Mouse (Mus musculus) NIH3T3 (cell line): ENCODE data around the gene Wdr49.

Source experiments
- DNase-seq: peaks from one replicate; pipeline ENCODE4 v3.0.0-alpha.2; 2012; ENCODE audit warnings: low read depth

Gene Wdr49

DNA sequence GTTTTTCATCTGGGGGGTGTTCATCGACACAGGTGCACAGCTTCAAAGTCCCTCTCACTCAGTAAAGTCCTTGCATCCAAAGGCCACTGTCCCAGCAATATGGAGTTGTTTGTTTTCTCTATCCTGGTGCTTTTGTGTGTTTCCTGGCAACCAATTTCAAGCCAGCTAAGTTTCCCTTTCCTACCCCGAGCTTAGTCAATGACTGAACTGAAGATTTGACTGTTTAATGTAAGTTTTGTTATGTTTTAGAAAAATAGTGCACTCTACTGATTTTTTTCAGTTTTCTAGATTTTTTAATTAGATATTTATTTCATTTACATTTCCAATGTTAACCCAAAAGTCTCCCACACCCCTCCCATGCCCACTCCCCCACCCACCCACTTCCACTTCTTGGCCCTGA is at the start of gene Wdr49:
Gene Wdr49, minus strand, starts transcription at position 101 of the 400 bp plus-strand sequence.
- DNase-seq: no peak

GRCm38 (mm10) chr3:75531074-75531473 is 49.1 kb upstream of the Wdr49 start:
- no peak for DNase-seq

- no peak for DNase-seq
These were observed 40.6 kb upstream of the Wdr49 start for GRCm38 (mm10) chr3:75522527-75522926.

GRCm38 (mm10) chr3:75521314-75521713 is 39.4 kb upstream of the Wdr49 start:
- no peak for DNase-seq

DNA sequence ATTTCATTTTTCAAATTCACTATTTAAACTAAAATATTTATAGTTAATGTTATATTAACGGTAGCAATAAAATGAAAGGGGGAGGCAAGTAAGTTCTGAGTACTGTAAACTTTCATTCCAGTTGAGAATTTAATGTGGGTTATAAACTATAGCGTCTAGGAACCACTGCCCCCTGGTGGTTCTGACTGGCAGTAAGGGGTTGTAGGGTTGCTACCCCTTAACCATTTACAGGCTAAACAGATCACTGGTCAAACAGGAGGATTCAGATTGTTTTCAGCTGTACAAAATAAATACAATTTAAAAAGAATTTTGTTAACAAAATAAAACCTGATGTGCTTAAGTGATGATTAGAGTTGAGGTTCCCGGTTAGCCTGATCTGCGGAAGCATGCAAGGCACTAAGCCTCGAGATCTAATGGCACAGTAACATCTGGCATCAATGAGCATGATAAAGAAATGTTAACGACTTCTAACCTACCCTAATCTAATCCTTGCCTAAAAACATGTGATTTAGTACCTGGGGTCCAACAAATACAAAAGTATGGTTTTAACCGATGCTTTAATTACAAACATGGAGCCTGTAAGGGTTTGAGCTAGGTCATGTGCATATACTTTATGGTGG is 35.8 kb upstream of the Wdr49 start:
- DNase-seq: peak; percentile 54

- DNase-seq: peak; percentile 23
These were observed 17.3 kb upstream of the Wdr49 start for GRCm38 (mm10) chr3:75498961-75499960.

- peak; percentile 3 for DNase-seq
These were observed 11.0 kb upstream of the Wdr49 start for GRCm38 (mm10) chr3:75492913-75493312.

DNA sequence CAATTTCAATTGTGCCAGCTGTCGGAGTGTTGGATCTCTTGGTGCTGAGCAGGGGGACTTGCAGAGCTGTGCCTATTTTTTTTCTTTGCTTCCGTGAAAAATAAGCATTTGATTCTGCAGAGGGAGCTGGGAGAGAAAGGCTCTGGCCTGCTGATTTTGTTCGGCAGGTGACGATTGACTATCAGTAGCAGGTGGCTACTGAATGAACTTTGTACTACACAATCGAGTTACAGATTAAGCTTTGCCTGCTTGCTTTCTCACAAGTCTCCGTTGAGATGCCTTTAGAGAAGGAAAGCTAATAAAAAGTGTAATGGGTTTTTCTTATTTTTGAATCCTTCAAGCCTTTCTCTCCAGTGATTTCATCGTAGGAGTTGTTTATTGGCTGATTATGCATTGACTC is 6.8 kb downstream of the Wdr49 start:
- no peak for DNase-seq

DNA sequence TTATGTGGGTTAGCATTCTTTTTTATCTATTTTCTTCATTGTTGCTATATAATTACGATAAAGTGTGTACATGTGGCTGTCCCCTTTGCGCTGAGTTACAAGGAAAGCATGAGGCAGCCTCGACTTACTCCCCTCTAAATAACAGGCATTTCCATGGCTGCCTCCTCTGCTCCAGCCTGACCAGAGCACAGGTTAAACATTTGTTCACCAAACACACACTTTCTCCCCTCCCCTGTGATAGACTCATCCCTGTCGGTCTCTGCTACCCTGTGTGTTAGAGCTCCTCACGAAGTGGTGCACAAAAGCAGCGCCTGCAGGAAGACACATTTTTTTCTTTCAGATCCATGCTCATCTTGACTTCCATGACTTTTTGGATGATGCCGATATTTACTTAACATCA is 7.3 kb downstream of the Wdr49 start:
- DNase-seq: no peak

- no peak for DNase-seq
These were observed 13.8 kb downstream of the Wdr49 start for GRCm38 (mm10) chr3:75468154-75468553.

DNA sequence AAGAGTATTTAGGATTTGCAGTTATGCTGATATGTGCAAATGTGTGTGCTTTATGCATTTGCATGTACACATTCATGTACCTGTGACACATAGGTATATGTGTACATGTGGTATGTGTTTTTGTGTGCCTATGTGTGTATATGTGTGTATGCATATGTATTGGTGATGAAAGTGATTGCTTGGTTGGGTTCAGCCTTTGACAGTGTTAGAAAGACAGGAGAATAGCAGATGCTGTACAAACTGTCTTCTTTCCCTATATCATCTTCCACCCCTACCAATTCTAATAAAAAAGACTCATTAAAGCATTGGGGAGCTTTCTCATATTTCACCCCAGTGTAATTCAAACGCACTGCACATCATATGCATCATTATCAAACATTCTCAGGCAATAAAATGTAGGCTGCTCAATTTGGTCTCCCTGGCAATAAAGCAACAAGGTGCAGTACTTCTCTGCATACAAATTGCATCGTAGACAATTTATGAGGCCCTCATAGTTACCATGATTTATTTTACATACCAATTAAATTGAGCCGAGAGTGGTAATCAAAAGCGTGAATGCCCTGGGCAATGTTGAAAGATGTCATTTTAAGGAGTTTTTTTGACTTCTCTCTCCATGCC is 51.3 kb downstream of the Wdr49 start:
- no peak for DNase-seq

DNA sequence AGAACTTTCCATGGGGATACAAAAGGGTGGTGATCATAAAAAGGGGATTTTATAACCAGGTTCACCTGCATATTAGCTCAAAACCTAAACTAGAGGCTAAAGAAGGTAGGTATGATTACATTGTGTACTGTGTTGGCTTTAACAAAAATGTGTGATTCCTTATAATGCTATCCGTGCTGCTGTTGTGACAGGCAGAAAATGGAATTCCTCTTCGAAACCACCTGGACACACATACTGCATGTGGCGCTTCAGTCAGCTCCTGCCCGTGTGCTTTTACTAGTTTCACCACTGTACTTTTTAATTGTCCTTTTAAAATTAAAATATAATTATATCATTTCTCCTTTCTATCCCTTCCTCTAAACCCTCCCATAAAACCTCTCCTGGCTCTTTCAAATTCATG is 86.0 kb downstream of the Wdr49 start:
- no peak for DNase-seq

GRCm38 (mm10) chr3:75395121-75395895 is 86.6 kb downstream of the Wdr49 start:
- no peak for DNase-seq

DNA sequence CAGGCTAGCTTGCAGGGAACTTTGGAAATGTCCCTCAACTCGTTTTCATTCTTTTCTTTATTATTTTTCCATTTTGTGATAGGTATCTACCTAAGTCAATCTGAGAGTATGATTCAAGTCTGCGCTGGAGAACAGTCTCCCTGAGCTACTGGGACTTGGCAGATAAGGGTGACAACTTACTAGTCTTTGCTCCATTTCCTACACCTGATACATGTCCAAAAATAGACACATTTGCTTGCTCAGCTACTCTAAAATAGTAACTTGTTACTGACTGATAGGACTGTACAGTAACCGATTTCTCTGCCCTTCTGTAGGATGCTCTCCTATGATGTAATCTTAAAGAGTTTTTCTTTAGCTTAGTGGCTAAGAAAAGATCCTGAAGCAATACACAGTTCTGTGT is 87.5 kb downstream of the Wdr49 start:
- no peak for DNase-seq

DNA sequence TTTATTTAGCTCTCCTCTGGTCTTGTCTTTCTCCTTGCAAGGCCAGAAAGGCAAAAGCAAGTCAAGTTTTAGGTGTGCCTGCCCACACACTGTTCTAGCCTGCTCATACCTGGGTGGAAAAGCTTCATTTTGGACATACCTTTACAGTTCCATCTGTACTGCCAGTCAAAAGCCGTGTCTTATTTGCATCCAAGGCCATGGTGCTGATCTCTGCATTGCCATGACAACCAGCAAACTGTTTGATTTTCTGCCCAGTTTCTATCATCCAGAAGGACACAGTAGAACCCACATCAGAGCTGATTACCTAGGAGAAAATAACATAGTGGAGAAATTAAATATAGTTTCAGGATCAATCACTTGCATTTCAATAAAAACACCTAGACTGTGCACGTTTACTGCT is 100.2 kb downstream of the Wdr49 start:
- no peak for DNase-seq

DNA sequence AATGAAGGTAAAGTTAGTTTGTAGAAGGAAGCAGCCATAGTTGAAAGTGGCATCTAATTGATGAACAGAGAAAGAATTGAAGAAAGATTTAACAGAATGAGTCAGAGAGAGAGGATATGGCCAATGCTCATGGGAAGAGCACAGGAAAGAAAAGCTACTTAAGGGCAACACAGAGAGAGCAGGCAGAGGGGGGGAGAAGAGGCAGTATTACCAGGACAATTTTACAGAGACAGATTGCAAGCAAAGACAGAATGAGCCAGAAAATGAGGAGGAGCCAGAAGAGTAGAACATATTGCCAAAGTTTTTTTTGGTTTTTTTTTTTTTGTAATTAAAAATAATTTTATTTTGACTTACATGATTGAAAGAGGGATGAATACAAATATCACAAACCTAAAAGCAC is 128.0 kb downstream of the Wdr49 start:
- no peak for DNase-seq

DNA sequence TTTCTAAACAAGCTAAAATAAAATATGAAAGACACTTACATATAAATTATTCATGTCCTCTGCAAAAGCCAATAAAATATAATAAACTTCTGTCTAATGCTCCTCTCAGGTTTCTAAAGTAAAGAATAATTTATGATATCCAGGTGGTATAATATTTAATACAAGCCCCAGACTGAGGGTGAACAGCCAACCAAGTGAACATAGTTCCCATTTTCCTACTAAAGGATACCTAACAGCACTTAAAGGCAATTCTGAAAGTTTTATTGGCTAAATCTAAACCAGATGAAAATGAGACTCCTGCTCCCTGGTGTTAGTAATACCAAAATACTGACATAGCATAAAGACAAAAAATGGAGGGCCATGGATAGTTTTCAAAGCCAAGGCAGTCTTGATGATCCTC is 144.8 kb downstream of the Wdr49 start:
- DNase-seq: no peak

GRCm38 (mm10) chr3:75320999-75321398 is 161.0 kb downstream of the Wdr49 start:
- no peak for DNase-seq

DNA sequence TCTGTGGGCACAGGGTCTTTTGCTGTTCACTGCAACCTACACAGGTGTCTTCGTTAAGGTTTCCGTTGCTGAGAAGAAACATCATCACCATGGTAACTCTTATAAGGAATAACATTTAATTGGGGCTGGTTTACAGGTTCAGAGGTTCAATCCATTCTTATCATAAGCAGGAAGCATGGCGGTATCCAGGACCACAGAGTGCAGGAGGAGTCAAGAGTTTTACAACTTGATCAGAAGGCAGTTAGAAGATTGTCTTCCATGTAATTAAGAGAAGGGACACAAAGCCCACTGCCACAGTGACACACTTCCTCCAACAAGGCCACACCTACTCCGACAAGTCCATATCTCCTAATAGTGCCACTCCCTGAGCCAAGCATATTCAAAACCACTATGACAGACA is 173.1 kb downstream of the Wdr49 start:
- DNase-seq: no peak

DNA sequence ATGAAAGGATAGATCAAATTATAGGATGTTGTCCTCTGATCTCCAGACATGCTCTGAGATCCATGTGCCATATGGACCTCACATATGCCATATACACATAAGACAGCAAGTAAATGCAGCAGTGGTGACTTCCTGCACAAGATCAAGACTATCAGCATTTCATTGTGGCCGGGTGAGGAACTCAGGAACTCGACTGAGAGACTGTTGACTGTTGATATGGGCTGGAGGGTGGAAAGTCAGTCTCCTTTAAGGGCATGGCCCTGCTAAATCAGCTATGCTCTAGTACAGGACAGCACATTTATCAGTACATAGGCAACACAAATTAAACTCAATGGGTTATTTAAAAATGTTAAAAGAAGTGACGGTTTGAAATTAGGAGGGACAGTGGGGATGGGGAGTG is 173.7 kb downstream of the Wdr49 start:
- DNase-seq: no peak

DNA sequence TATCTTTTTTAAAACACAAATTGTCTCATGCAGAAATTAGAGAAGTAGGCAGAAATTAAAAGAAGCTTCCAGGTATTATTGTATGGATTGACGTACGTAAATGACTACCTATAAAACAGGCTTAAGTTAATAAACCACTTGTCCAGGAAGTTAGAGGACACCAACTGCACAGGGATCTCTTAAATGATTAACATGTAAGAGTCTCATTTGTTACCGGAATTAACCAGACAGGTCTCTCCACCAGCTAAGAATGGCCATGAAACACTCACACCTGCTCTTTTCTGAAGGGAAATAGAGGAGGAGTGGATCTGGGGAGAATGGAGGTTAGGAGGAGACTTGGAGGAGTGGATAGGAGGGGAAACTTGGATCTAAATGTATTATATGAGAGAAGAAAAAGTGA is 176.4 kb downstream of the Wdr49 start:
- DNase-seq: no peak

DNA sequence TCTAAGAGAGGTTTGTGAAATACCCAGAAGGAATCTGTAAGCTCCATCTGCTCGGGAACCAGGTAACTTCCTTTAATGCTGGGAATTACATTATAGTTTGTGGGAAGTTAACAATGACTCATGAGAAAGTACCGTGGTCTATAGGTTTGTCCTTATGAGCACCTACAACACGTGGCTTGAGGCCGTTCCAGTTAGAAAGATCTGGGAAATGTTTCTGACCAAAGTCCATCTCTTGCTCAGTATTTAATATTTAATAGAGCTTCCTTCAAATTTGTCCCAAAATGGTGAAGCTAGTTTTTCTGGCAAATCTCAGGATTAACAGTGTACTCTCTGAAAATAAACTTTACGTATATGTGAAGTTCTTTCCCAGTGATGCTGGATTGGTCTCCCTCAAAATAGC is 177.3 kb downstream of the Wdr49 start:
- DNase-seq: no peak
